Mouse (Mus musculus): ENCODE measurements around the gene Itga4.
A peak's percentile ranks its signal among the peaks of the same experiment; 100 is the strongest.

Gene Itga4

GRCm38 (mm10) chr2:79266480-79266879, 11.3 kb downstream of the Itga4 start:
- DNase-seq (ENCODE audit: low read depth, low spot score) = no peak

GRCm38 (mm10) chr2:79267181-79267580, 12.0 kb downstream of the Itga4 start:
- DNase-seq (ENCODE audit: low read depth, low spot score) = no peak

DNA sequence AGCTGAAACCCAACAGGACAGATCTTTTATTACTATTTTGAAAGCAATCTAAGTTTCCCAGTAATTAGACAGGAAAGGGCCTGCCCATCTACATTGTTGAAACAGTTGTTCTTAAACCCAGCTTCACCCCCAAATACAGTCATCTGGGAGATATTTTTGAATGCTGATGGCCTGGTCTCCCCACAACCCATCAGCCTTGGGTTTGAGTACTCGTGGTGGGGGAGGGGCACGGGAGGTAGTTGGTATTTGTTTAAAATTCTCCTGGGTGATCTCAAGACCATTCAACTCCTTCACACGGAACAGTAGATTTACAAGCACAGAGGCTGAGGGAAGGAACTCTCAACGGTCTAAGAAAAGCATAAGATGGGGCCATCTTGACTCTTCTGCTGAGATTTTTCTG, 13.6 kb downstream of the Itga4 start:
- no peak for DNase-seq (ENCODE audit: low read depth, low spot score)

DNA sequence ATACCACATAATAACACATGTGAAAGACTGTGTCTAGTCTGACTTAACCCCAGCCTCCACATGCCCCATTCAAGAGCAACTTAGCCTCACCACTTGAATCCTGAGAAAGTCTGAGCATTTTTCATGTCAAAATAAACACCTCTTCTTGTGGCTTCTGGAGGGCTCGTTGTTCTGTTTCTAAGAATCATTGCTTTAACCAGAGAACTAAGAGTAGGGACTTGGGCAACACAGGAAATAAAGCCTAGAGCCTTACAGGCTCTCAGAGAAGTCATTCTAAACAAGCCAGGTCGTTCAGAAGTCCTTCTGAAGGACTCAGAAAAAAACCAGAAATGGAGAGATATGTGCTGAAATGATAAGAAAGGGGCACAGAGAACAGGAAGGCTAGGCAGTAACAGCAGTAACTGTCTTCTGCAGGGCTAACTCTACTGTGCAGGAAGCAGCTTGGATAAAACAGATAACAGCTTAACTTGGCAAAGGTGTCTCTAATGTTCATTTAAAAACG, 14.9 kb downstream of the Itga4 start:
- no peak for DNase-seq (ENCODE audit: low read depth, low spot score)

DNA sequence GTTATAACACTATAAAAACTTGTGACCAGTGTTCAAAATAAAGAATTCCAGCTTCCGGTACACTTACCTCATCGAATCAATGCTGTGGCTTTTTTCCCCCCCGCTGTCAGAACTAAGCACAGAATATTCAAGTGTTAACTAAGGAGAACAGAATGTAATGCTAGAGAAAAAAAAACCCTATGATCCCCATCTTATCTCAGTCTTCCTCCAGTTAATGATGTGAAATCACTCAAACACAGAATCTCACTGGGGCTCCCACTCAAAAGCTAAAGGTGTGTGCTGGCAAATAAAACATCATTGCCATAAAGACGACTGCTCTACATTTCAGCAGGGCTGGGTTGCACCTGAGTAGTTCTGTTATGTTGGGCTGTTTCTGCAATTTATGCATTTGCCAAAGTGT, 16.6 kb downstream of the Itga4 start:
- no peak for DNase-seq (ENCODE audit: low read depth, low spot score)

DNA sequence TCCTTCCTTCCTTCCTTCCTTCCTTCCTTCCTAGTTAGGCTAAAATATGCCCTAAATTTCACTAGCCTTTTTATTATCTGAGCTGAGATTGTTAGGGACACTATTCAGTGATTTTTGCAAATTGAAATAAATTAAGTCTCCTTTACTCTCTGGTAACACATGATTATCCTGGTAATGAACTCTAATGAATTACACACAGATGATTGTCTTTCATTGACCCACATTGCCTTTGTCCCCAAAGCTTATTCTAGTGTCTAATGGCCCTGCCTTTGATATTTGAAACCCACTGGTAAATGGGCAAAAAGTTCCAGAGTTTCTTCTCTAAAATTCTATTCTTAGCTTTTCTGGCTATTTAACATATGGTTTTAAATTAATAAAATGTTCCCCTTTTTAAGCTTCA, 23.4 kb downstream of the Itga4 start:
- DNase-seq (ENCODE audit: low read depth, low spot score) = no peak

DNA sequence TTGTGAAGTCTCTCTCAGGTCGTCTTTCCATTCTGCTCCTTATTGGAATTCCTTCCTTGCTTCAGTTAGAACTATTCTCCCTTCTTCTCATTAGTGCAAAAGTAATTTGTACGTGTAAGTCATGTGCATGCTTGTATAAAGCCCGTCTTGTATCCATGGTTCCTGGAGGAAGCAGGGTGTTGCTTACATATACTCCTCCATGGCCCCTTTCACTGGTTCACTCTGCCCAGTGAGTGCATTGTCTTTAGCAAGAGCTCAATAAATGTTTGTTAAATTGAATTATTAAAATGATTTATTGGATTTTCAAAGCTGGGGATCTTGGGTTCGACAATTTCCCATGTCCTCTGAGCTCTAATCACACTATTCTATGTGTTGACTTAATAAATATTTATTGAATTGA, 29.0 kb downstream of the Itga4 start:
- DNase-seq (ENCODE audit: low read depth, low spot score) = no peak

GRCm38 (mm10) chr2:79290149-79290548, 34.9 kb downstream of the Itga4 start:
- no peak for DNase-seq (ENCODE audit: low read depth, low spot score)

GRCm38 (mm10) chr2:79291922-79292321, 36.7 kb downstream of the Itga4 start:
- DNase-seq (ENCODE audit: low read depth, low spot score) = peak; percentile 12

- DNase-seq (ENCODE audit: low read depth, low spot score) = no peak
Measured at GRCm38 (mm10) chr2:79292431-79292830, 37.2 kb downstream of the Itga4 start.

DNA sequence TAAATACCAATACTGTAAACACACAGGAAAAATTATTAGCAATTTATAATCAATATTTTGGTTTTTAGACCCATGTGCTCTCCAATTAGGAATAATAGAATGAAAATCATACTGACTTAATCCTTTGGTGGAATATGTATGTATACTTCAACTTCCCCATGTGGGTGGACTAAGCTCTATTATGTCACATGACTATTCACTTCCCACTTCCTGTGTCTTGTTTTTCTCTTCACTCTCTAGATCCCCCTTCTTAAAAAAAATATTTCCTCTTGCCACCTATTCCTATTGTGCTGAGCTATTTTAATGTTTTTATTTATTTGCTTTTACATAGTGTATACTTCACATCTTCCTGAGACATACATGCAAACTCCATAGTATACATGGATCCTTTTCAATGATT, 47.2 kb downstream of the Itga4 start:
- DNase-seq (ENCODE audit: low read depth, low spot score) = no peak

- no peak for DNase-seq (ENCODE audit: low read depth, low spot score)
Measured at GRCm38 (mm10) chr2:79307549-79307948, 52.3 kb downstream of the Itga4 start.

DNA sequence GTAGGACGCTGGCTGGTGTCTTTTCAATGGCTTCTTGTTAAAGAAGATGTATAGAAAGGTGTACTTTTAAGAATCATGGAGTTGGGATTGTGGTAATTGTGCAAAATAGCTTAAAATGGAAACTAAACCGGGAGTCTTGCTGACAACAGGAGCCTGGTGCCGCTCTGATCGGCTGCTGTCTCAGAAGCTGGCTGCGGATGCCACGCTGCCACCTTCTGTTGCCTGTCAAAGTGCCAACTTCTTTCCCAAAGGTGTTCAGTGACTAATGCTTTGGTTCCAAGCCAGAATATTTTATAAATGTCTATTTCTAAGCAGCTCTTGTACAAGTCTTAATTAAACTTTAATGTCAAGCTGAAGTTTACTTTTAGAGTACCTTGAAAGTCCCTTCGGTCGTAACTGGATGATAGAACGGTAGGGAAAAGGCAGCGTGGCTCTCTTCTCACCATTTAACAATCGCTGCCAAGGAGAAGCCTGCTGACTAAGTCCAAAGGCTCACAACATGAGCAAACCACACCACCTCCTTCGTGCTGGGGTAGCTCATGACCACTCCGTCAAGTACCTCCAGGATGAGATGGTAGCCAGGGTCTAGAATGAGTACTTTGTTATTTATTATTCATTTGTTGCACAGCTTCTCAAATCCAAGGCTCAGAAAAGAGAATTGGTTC, 54.4 kb downstream of the Itga4 start:
- no peak for DNase-seq (ENCODE audit: low read depth, low spot score)

DNA sequence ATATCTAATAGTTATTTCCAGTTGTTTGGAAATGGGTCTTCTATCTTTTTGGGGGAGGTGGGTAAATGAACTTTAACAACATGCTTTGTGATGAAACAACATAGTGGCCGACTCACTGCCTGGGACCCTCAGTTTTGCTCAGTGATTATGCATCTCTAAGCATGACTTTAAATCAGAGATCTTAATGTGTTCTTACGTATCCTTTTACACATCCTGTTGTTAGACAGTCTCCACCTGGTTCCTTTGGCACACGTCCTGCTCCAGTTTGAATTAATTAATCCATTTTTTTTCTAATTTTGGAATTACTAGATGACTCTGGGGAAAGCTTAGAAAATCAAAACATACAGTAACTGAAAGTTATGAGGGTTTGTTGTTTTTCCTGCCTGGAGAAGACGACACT, 57.3 kb downstream of the Itga4 start:
- DNase-seq (ENCODE audit: low read depth, low spot score) = no peak

DNA sequence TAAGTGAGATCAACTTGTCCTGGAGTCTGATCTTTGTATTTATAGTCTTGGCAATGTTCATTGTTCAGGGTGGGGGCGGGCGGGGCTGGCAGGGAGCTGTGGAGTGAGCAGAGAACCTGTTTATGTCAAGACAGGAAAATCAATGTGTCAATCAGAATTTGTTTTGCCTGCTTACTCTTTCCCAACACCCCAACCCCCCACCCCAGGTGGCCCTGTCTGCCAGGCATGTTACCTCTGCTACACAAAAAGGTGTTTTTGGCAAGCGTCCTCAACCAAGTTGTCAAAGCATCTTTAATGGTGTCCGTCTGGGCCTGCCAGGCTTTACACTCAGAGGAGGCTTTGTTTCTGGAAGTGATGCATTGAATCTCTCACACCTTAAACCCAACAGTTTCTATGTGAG, 59.9 kb downstream of the Itga4 start:
- DNase-seq (ENCODE audit: low read depth, low spot score) = no peak

DNA sequence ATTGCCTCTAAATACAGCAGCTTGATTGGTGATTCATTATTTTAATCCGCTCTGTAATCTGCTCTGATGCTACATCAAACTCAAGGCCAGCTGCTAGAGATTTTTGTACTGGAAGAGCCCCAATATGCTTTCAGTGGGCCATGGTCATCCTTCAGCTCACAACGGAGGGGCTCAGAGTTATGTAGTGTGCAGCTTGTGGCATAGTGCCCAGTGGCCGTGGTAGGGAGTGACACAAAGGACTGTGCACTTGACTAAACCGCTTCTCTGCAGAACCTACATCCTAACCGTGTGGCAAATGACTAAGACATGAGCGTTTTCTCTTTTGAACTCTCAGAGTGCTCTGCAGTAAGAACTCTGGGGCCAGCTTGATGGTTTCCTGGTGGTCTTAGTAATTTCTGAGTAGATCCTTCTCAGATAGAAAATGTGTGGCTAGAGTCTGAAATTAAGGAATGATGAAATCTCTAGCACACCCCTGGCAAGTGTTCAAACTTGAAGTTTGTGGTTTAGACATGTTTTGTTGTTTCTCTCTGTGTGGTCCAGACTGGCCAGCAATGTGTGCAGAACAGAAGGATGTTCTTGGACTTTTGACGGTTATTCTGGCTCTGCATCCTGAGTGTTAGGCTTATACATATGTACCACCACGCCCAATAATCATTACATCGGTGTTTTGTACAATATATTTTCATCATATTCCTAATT, 61.1 kb downstream of the Itga4 start:
- no peak for DNase-seq (ENCODE audit: low read depth, low spot score)

GRCm38 (mm10) chr2:79328079-79328478, 72.9 kb downstream of the Itga4 start:
- no peak for DNase-seq (ENCODE audit: low read depth, low spot score)

GRCm38 (mm10) chr2:79334661-79335060, 79.4 kb downstream of the Itga4 start:
- DNase-seq (ENCODE audit: low read depth, low spot score) = no peak

DNA sequence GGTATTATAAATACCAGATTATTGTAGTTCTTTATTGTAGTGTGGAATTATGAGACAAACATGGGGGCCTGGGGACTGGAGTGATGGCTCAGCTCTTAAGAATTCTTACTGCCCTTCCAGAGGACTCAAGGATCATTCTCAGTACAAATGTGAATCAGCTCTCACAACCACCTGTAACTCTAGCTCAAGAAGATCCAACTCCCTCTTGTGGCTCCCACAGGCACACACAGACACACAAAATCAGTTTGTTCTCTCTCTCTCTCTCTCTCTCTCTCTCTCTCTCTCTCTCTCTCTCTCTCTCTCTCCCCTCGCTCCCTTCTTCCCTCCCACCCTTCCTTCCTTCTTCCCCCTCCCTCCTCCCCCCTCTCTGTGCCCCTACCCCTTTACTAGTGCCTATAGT, 80.9 kb downstream of the Itga4 start:
- DNase-seq (ENCODE audit: low read depth, low spot score) = no peak

DNA sequence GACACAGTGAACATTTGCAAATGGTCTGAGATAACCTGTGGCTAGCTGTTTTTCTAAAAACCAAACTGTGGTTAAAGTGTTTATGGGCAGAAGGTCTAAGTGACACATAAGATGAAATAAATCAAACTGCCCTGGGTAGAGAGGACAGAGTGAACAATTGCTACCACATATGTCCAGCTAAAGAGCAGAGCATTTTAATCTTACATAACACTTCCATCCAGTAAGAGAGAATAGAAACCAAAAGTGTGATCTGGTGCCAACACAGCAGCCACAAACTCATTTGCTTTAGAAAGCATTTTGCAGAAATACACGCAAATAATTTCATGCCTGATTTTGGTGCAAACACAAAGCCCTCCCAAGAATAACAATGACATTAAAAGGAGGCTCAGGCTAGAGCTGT, 83.8 kb downstream of the Itga4 start:
- no peak for DNase-seq (ENCODE audit: low read depth, low spot score)

GRCm38 (mm10) chr2:79343115-79343514, 87.9 kb downstream of the Itga4 start:
- no peak for DNase-seq (ENCODE audit: low read depth, low spot score)

DNA sequence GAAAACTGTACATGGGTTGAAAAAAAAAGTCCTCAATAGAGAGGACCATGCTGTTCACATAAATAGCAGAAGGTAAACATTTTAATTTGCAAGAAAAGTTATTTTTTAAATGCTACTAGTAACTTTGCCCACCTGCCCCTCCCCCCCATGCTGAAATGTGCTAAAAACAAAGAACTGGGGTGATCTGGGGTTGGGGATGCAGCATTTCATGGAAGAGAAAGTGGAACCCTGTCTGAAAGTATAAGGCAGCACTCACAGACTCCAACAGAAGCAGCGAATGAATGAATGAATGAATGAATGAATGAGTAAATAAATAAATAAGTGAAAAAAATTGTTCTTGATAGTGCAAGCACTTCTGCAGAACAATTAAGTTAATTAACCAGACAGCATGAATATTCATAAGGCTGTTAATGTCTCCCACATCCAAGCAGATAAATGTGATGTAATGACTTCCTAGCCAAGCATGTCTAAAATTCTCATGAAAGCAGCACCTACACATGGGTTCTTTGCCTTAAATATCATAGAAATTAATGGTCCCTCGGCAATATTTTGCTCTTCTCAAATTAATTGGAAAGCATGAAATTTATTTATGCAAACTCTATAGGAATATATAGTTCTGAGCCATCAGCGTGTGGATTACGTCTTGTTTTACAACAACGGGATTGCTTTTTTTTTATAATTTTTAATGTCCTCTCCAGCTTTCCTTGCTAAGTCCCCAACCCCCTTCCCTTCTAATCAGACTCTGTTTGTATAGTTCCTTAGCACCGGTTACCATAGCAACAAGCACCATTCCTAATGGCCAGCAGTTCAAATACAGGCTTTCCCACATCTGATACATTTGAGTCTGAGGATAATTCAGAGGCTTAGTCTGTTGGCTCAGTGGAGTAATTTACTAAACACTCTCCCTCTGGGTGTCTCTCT, 96.2 kb downstream of the Itga4 start:
- peak; percentile 19 for DNase-seq (ENCODE audit: low read depth, low spot score)

Measured in forelimb bud, embryonic 11.5 days (tissue).